Mouse (Mus musculus): ENCODE measurements around the gene Trp63. TPM values are rescaled to one million over a fixed set of nuclear protein-coding genes. Genes with fewer than 3 reads are reported as not detected.
"Not testable (repeated sequence)": the region's sequence is repeated elsewhere in the genome, so short reads cannot be mapped to it uniquely, and the experiment has no call there.

Gene Trp63
- 0.14 TPM in 1 of 2 replicates, not detected in the other for polyA plus RNA-seq (2014; fragmentation: Nextera tagmentation; extraction: Ambion mirVana)

- H3K27me3 ChIP-seq (ENCODE audit: control insufficient read depth, insufficient read depth, low read length) = no peaks in the 10 kb centered on the region
- H3K36me3 ChIP-seq (replicated peaks; ENCODE audit: control insufficient read depth, insufficient read depth) = no peaks in the 10 kb centered on the region
- no peak within 1 kb of the TSS for H3K9ac ChIP-seq
- no peaks in the 10 kb centered on the region for H3K4me1 ChIP-seq (replicated peaks; ENCODE audit: control insufficient read depth, insufficient read depth, low read length)
- no peaks in the 10 kb centered on the region for H3K9me3 ChIP-seq (ENCODE audit: control insufficient read depth, low read length)
- ATAC-seq (ENCODE audit: low FRiP score) (no peak), DNase-seq (ENCODE audit: low spot score) (no peak)
- no peak within 1 kb of the TSS for H3K4me2 ChIP-seq (replicated peaks)
- WGBS = 46% methylated on average over 8 of the region's 8 CpGs
- no peak within 1 kb of the TSS for H3K27ac ChIP-seq
- H3K4me3 ChIP-seq (replicated peaks; ENCODE audit: low read length) = no peak within 1 kb of the TSS
Measured at GRCm38 (mm10) chr16:25683531-25684248, at the start of gene Trp63. Gene Trp63 (plus strand): TSS chr16:25683763.

- not testable (repeated sequence) for DNase-seq (ENCODE audit: low spot score); H3K9me3 ChIP-seq (ENCODE audit: control insufficient read depth, low read length); H3K4me2 ChIP-seq (replicated peaks); H3K4me1 ChIP-seq (replicated peaks; ENCODE audit: control insufficient read depth, insufficient read depth, low read length); H3K27me3 ChIP-seq (ENCODE audit: control insufficient read depth, insufficient read depth, low read length); H3K4me3 ChIP-seq (replicated peaks; ENCODE audit: low read length); H3K9ac ChIP-seq; ATAC-seq (ENCODE audit: low FRiP score); H3K36me3 ChIP-seq (replicated peaks; ENCODE audit: control insufficient read depth, insufficient read depth); H3K27ac ChIP-seq
- 80% methylated on average over 4 of the region's 4 CpGs for WGBS
Measured at GRCm38 (mm10) chr16:25644716-25645115, 38.8 kb upstream of the Trp63 start.

GRCm38 (mm10) chr16:25660510-25661235 is 22.9 kb upstream of the Trp63 start:
- Histone ChIP-seq H3K27me3 (ENCODE audit: control insufficient read depth, insufficient read depth, low read length) (no peaks in the 10 kb centered on the region), H3K27ac (no peak overlapping the region), H3K4me2 (replicated peaks) (no peak overlapping the region), H3K4me3 (replicated peaks; ENCODE audit: low read length) (no peak overlapping the region), H3K4me1 (replicated peaks; ENCODE audit: control insufficient read depth, insufficient read depth, low read length) (no peaks in the 10 kb centered on the region), H3K36me3 (replicated peaks; ENCODE audit: control insufficient read depth, insufficient read depth) (no peaks in the 10 kb centered on the region), H3K9ac (no peak overlapping the region), H3K9me3 (ENCODE audit: control insufficient read depth, low read length) (no peaks in the 10 kb centered on the region)
- 60% methylated on average over 9 of the region's 9 CpGs for WGBS
- ATAC-seq (ENCODE audit: low FRiP score) (0 out of 2 replicates have a peak, but pooled peaks have one; percentile 57), DNase-seq (ENCODE audit: low spot score) (no peak)

GRCm38 (mm10) chr16:25663116-25663515 is 20.4 kb upstream of the Trp63 start:
- ATAC-seq (ENCODE audit: low FRiP score) = no peak
- WGBS = 85% methylated on average over 3 of the region's 3 CpGs
- H3K9me3 ChIP-seq (ENCODE audit: control insufficient read depth, low read length) = no peaks in the 10 kb centered on the region
- H3K36me3 ChIP-seq (replicated peaks; ENCODE audit: control insufficient read depth, insufficient read depth) = no peaks in the 10 kb centered on the region
- no peak overlapping the region for H3K27ac ChIP-seq
- no peaks in the 10 kb centered on the region for H3K27me3 ChIP-seq (ENCODE audit: control insufficient read depth, insufficient read depth, low read length)
- H3K9ac ChIP-seq = no peak overlapping the region
- DNase-seq (ENCODE audit: low spot score) = no peak
- no peaks in the 10 kb centered on the region for H3K4me1 ChIP-seq (replicated peaks; ENCODE audit: control insufficient read depth, insufficient read depth, low read length)
- no peak overlapping the region for H3K4me2 ChIP-seq (replicated peaks)
- no peak overlapping the region for H3K4me3 ChIP-seq (replicated peaks; ENCODE audit: low read length)

GRCm38 (mm10) chr16:25673861-25674440 is 9.6 kb upstream of the Trp63 start:
- DNase-seq (ENCODE audit: low spot score) (no peak), ATAC-seq (ENCODE audit: low FRiP score) (no peak)
- Histone ChIP-seq H3K4me1 (replicated peaks; ENCODE audit: control insufficient read depth, insufficient read depth, low read length) (no peaks in the 10 kb centered on the region), H3K4me3 (replicated peaks; ENCODE audit: low read length) (no peak overlapping the region), H3K27me3 (ENCODE audit: control insufficient read depth, insufficient read depth, low read length) (no peaks in the 10 kb centered on the region), H3K36me3 (replicated peaks; ENCODE audit: control insufficient read depth, insufficient read depth) (no peaks in the 10 kb centered on the region), H3K9me3 (ENCODE audit: control insufficient read depth, low read length) (no peaks in the 10 kb centered on the region), H3K27ac (no peak overlapping the region), H3K9ac (no peak overlapping the region), H3K4me2 (replicated peaks) (no peak overlapping the region)
- WGBS = 80% methylated on average over 5 of the region's 5 CpGs

- no peaks in the 10 kb centered on the region for H3K36me3 ChIP-seq (replicated peaks; ENCODE audit: control insufficient read depth, insufficient read depth)
- WGBS = 82% methylated on average over 5 of the region's 5 CpGs
- no peaks in the 10 kb centered on the region for H3K27me3 ChIP-seq (ENCODE audit: control insufficient read depth, insufficient read depth, low read length)
- ATAC-seq (ENCODE audit: low FRiP score) (no peak), DNase-seq (ENCODE audit: low spot score) (no peak)
- H3K9ac ChIP-seq = no peak overlapping the region
- H3K9me3 ChIP-seq (ENCODE audit: control insufficient read depth, low read length) = no peaks in the 10 kb centered on the region
- H3K4me2 ChIP-seq (replicated peaks) = no peak overlapping the region
- no peaks in the 10 kb centered on the region for H3K4me1 ChIP-seq (replicated peaks; ENCODE audit: control insufficient read depth, insufficient read depth, low read length)
- no peak overlapping the region for H3K4me3 ChIP-seq (replicated peaks; ENCODE audit: low read length)
- no peak overlapping the region for H3K27ac ChIP-seq
Measured at GRCm38 (mm10) chr16:25680369-25680768, 3.2 kb upstream of the Trp63 start.

- no peak for DNase-seq (ENCODE audit: low spot score)
- Histone ChIP-seq H3K4me2 (replicated peaks) (no peak overlapping the region), H3K4me1 (replicated peaks; ENCODE audit: control insufficient read depth, insufficient read depth, low read length) (no peaks in the 10 kb centered on the region), H3K4me3 (replicated peaks; ENCODE audit: low read length) (no peak overlapping the region), H3K9me3 (ENCODE audit: control insufficient read depth, low read length) (no peaks in the 10 kb centered on the region), H3K36me3 (replicated peaks; ENCODE audit: control insufficient read depth, insufficient read depth) (no peaks in the 10 kb centered on the region), H3K27me3 (ENCODE audit: control insufficient read depth, insufficient read depth, low read length) (no peaks in the 10 kb centered on the region), H3K9ac (no peak overlapping the region), H3K27ac (no peak overlapping the region)
- no peak for ATAC-seq (ENCODE audit: low FRiP score)
- whole genome bisulfite sequencing = 65% methylated on average over 4 of the region's 4 CpGs
Measured at GRCm38 (mm10) chr16:25682533-25682932, 1.0 kb upstream of the Trp63 start.

- Histone ChIP-seq H3K36me3 (replicated peaks; ENCODE audit: control insufficient read depth, insufficient read depth) (no peaks in the 10 kb centered on the region), H3K4me2 (replicated peaks) (no peak overlapping the region), H3K9me3 (ENCODE audit: control insufficient read depth, low read length) (no peaks in the 10 kb centered on the region), H3K4me1 (replicated peaks; ENCODE audit: control insufficient read depth, insufficient read depth, low read length) (no peaks in the 10 kb centered on the region), H3K27ac (no peak overlapping the region), H3K9ac (no peak overlapping the region), H3K27me3 (ENCODE audit: control insufficient read depth, insufficient read depth, low read length) (no peaks in the 10 kb centered on the region), H3K4me3 (replicated peaks; ENCODE audit: low read length) (no peak overlapping the region)
- ATAC-seq (ENCODE audit: low FRiP score) (no peak), DNase-seq (ENCODE audit: low spot score) (no peak)
- 76% methylated on average over 2 of the region's 2 CpGs for WGBS
Measured at GRCm38 (mm10) chr16:25684572-25684971, 1.0 kb downstream of the Trp63 start.

- H3K36me3 ChIP-seq (replicated peaks; ENCODE audit: control insufficient read depth, insufficient read depth) = no peaks in the 10 kb centered on the region
- no peak overlapping the region for H3K4me2 ChIP-seq (replicated peaks)
- DNase-seq (ENCODE audit: low spot score) (no peak), ATAC-seq (ENCODE audit: low FRiP score) (no peak)
- H3K9ac ChIP-seq = no peak overlapping the region
- H3K27ac ChIP-seq = no peak overlapping the region
- H3K4me3 ChIP-seq (replicated peaks; ENCODE audit: low read length) = no peak overlapping the region
- H3K4me1 ChIP-seq (replicated peaks; ENCODE audit: control insufficient read depth, insufficient read depth, low read length) = no peaks in the 10 kb centered on the region
- no peaks in the 10 kb centered on the region for H3K9me3 ChIP-seq (ENCODE audit: control insufficient read depth, low read length)
- WGBS = 36% methylated on average over 5 of the region's 5 CpGs
- no peaks in the 10 kb centered on the region for H3K27me3 ChIP-seq (ENCODE audit: control insufficient read depth, insufficient read depth, low read length)
Measured at GRCm38 (mm10) chr16:25690612-25691011, 7.0 kb downstream of the Trp63 start.

Data from hindbrain, embryonic 14.5 days (tissue).